Comparison of ENCODE assay signal across 11 mouse cellular contexts in the genomic region with DNA sequence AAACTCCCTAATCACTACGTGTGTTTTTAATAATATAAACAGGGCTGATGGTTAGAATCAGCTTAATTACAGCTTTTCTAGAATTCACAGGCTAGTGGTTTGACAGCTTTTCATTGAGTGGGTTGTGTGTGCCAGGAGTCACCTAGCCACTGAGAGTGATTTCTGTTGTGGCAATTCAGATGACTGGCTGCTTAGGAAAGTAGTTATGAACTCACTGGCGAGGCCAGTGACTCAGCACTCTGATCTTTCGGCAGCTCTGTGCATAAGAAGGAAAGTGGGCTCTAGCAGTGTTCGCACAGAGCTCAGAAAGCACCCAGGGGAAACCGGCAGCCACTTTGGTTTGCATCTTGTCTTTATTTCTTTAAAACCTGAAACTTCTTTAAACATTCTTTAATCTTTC. TPM values are rescaled to one million over a fixed set of nuclear protein-coding genes. Genes with fewer than 3 reads are reported as not detected.
DNase-seq lines count a peak whose midpoint lies in the region; ATAC-seq and TF ChIP-seq lines count a peak whose summit lies in the region.
"Had no signal": no experiment of that assay in that cellular context is flagged by ENCODE, and none has a peak within 500 bp of the region (broad histone marks: within the 10 kb centered on the region; RNA-seq: fewer than 3 reads in every experiment).

No protein-coding gene starts in this region.

- no peaks in the 10 kb centered on the region for H3K27me3 ChIP-seq in embryonic facial prominence, embryonic 14.5 days (replicated peaks; ENCODE audit: control insufficient read depth, insufficient read depth, low read length)
- H3K27me3 ChIP-seq in midbrain, embryonic 16.5 days (ENCODE audit: control insufficient read depth, insufficient read depth, low read depth, low read length): no peaks in the 10 kb centered on the region
- H3K27me3 ChIP-seq: CH12.LX; limb, embryonic 13.5 days had no signal

- H3K27ac ChIP-seq in embryonic facial prominence, embryonic 14.5 days (replicated peaks; ENCODE audit: low read depth, low read length): no peak overlapping the region
- no peak overlapping the region; the same call in 1 of the 2 replicates for H3K27ac ChIP-seq in left cerebral cortex, adult 2 months
- H3K27ac ChIP-seq in midbrain, embryonic 16.5 days (ENCODE audit: low read length): no peak overlapping the region
- H3K27ac ChIP-seq: limb, embryonic 13.5 days had no signal

- ATAC-seq in embryonic facial prominence, embryonic 14.5 days (ENCODE audit: low read depth): no peak
- ATAC-seq in midbrain, embryonic 16.5 days: no peak

- H3K4me2 ChIP-seq in embryonic facial prominence, embryonic 14.5 days (ENCODE audit: low read depth, low read length): no peak overlapping the region
- H3K4me2 ChIP-seq in midbrain, embryonic 16.5 days (ENCODE audit: low read length): no peak overlapping the region
- H3K4me2 ChIP-seq: limb, embryonic 13.5 days had no signal

- H3K4me3 ChIP-seq in embryonic facial prominence, embryonic 14.5 days (ENCODE audit: low read depth, low read length): no peak overlapping the region
- no peak overlapping the region for H3K4me3 ChIP-seq in left cerebral cortex, adult 2 months
- no peak overlapping the region for H3K4me3 ChIP-seq in midbrain, embryonic 16.5 days (ENCODE audit: low read depth, low read length)
- H3K4me3 ChIP-seq: limb, embryonic 13.5 days had no signal

- peak; percentile 28 to 42 for DNase-seq in heart, adult 18-20 months
- no peak for DNase-seq in heart, postnatal 10 days
- DNase-seq in right cerebral cortex, adult 18-20 months: peak; percentile 35
- no peak for DNase-seq in right cerebral cortex, postnatal 4 days
- DNase-seq in embryonic facial prominence, embryonic 14.5 days (ENCODE audit: low spot score): peak; percentile 31
- DNase-seq in left cerebral cortex, adult 2 months (ENCODE audit: extremely low spot score in 1 of 2, low spot score in 2 of 2): no peak
- no peak for DNase-seq in retina, postnatal 1 day
- DNase-seq: midbrain, embryonic 14.5 days had no signal

- 50% methylated on average over 5 of the region's 5 CpGs for WGBS in embryonic facial prominence, embryonic 14.5 days
- 84% methylated on average over 5 of the region's 5 CpGs for WGBS in midbrain, embryonic 16.5 days

- intact Hi-C loops in heart, postnatal 10 days (cut with DNase I): no loop called here
- intact Hi-C loops in left cerebral cortex, adult 2 months (cut with DNase I): no loop called here

- no peak overlapping the region for H3K9ac ChIP-seq in embryonic facial prominence, embryonic 14.5 days (ENCODE audit: low read depth, low read length)
- no peak overlapping the region for H3K9ac ChIP-seq in midbrain, embryonic 16.5 days (ENCODE audit: low read depth, low read length)
- H3K9ac ChIP-seq: limb, embryonic 13.5 days had no signal

- H3K9me3 ChIP-seq in embryonic facial prominence, embryonic 14.5 days (ENCODE audit: control insufficient read depth, low read length): no peaks in the 10 kb centered on the region
- H3K9me3 ChIP-seq in midbrain, embryonic 16.5 days (replicated peaks; ENCODE audit: control insufficient read depth, low read length, poor library complexity, severe bottlenecking): no peaks in the 10 kb centered on the region
- H3K9me3 ChIP-seq: limb, embryonic 13.5 days had no signal

- H3K4me1 ChIP-seq in embryonic facial prominence, embryonic 14.5 days (ENCODE audit: control insufficient read depth, insufficient read depth, low read length): no peaks in the 10 kb centered on the region
- H3K4me1 ChIP-seq in midbrain, embryonic 16.5 days (ENCODE audit: control insufficient read depth, insufficient read depth, low read length): no peaks in the 10 kb centered on the region

- no peak for TF ChIP-seq CTCF in left cerebral cortex, adult 2 months (IDR thresholded peaks at IDR 0.05)

- peaks cover 84% of the 10 kb centered on the region for H3K36me3 ChIP-seq in embryonic facial prominence, embryonic 14.5 days (ENCODE audit: control insufficient read depth, insufficient read depth, low read length)
- H3K36me3 ChIP-seq in midbrain, embryonic 16.5 days (ENCODE audit: control insufficient read depth, insufficient read depth, low read length): peaks cover 46% of the 10 kb centered on the region

RNA-seq across cellular contexts. Expression of gene Hmgb1, which starts 18.7 kb away (rescaled TPM):
- total RNA-seq in heart, adult 18-20 months (2021): 100 to 1,000 TPM in 1 of 2 experiments, 10 to 100 TPM in 1; 79.8 to 103 TPM
- 100 to 1,000 TPM; 174 to 190 TPM for total RNA-seq in heart, postnatal 10 days (2021)
- polyA plus RNA-seq in embryonic facial prominence, embryonic 14.5 days (2014; fragmentation: Nextera tagmentation; extraction: Ambion mirVana): 1,171 and 1,256 TPM in 2 replicates
- 100 to 1,000 TPM; 125 to 128 TPM for total RNA-seq in left cerebral cortex, adult 2 months (2021)
- 696 and 767 TPM in 2 replicates for polyA plus RNA-seq in midbrain, embryonic 16.5 days (2015; fragmentation: Nextera tagmentation; extraction: Ambion mirVana)

RNA-seq across cellular contexts. Expression of gene Uspl1, which starts 18.8 kb away (rescaled TPM):
- total RNA-seq in heart, adult 18-20 months (2021): 10 to 100 TPM; 22.0 to 23.9 TPM
- 10 to 100 TPM; 19.1 to 23.6 TPM for total RNA-seq in heart, postnatal 10 days (2021)
- polyA plus RNA-seq in embryonic facial prominence, embryonic 14.5 days (2014; fragmentation: Nextera tagmentation; extraction: Ambion mirVana): 41.5 and 45.6 TPM in 2 replicates
- 10 to 100 TPM; 40.6 to 44.1 TPM for total RNA-seq in left cerebral cortex, adult 2 months (2021)
- 53.5 and 55.7 TPM in 2 replicates for polyA plus RNA-seq in midbrain, embryonic 16.5 days (2015; fragmentation: Nextera tagmentation; extraction: Ambion mirVana)

Comparison
In these comparisons a context has a peak if more than half of its experiments do, and no peak if none do; other contexts are left out.
1. DNase-seq: peak in heart, adult 18-20 months (2 of 2), right cerebral cortex, adult 18-20 months (single experiment) and embryonic facial prominence, embryonic 14.5 days (single experiment); none in heart, postnatal 10 days (0 of 2), right cerebral cortex, postnatal 4 days (single experiment), left cerebral cortex, adult 2 months (0 of 2) and retina, postnatal 1 day (single experiment).